Mouse (Mus musculus) brain, embryonic 14.5 days (tissue): ENCODE results near the gene Rras.

Experiments
- CTCF ChIP-seq: fragments of 200-500 bp; IDR thresholded peaks from 2 replicates; pipeline ENCODE4 v1.5.1; 2012; ENCODE audit warnings: inconsistent platforms, mild to moderate bottlenecking, moderate library complexity, borderline replicate concordance; ENCODE audit not compliant: insufficient read depth, insufficient read length; ENCODE audit errors: extremely low read depth
- POLR2A ChIP-seq: fragments of 200-500 bp; IDR thresholded peaks from 2 replicates; pipeline ENCODE4 v1.6.1; 2012; ENCODE audit warnings: mild to moderate bottlenecking, inconsistent platforms, borderline replicate concordance; ENCODE audit not compliant: poor library complexity, insufficient read depth, insufficient read length, severe bottlenecking; ENCODE audit errors: extremely low read depth

DNA sequence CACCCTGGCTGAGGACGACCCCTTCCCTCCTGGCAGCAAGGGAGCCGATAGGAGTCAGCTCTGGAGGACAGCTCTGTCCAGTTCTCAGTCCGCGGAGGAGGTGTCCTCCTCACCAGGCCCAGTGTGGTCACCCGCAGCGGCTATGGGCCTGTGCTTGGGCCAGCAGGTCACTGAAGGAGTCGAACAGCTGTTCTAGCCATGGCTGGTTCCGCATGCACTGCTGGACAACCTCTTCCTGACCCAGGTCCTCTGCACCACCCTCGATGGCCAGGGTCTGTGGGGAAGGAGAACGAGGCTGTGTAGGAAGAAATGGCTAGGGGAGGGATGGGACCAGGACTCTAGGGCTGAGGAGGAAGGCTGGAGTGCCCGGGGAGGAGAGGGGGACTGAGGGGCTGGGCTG, 10.6 kb downstream of the Rras start:
- TF ChIP-seq CTCF (no peak), POLR2A (no peak)
